Mouse (Mus musculus) cerebellum, adult (tissue): ENCODE results near the gene Agps.
A peak's percentile ranks its signal among the peaks of the same experiment; 100 is the strongest.
"Not testable (repeated sequence)": the region's sequence is repeated elsewhere in the genome, so short reads cannot be mapped to it uniquely, and the experiment has no call there.

Experiments
- ATAC-seq: cut with Nextera tagmentation; 2 replicates; pipeline ENCODE4 v1.9.2; 2017; ENCODE audit warnings: mild to moderate bottlenecking, moderate library complexity, mixed read lengths; ENCODE audit not compliant: insufficient number of reproducible peaks, low FRiP score, low TSS enrichment

Agps gene

GRCm38 (mm10) chr2:75976070-75976469 lies 144.1 kb downstream of the Agps start:
- not testable (repeated sequence) for ATAC-seq

- ATAC-seq = 0 out of 2 replicates have a peak, but pooled peaks have one; percentile 27
Measured at GRCm38 (mm10) chr2:75977752-75978368, 145.9 kb downstream of the Agps start, which contains the start of gene Ttc30a2. Gene Ttc30a2 (minus strand): TSS chr2:75978170.
